Mouse (Mus musculus): ENCODE data around the gene Fam234b. TPM values are rescaled to one million over a fixed set of nuclear protein-coding genes. Genes with fewer than 3 reads are reported as not detected.

Fam234b gene
- polyA plus RNA-seq, 1 experiment: 2.1 TPM

DNA sequence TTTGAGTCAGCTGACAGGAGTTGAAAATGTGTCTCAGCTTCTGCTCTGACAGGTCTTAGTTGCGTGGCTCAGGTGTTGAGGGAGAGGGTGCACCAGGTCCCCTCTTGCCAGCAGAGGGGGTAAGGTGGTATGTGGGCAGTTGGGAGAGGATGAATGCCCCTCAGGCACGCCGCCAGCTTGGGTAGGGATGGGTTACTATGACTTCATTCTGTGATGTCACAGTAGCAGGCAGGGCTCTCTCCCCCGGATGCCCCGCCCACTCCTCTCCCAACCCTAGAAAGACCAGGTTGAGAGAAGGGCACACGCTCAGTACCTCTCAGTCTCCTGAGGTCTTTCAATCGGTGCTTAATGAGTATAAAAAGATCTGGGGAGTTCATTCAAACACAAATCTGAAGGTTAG is 56.4 kb downstream of the Fam234b start, which contains the start of gene Gsg1:
TSS of gene Gsg1 (minus strand) at position 199 of the 400 bp plus-strand sequence.
- Histone ChIP-seq H3K4me1 (ENCODE audit: control insufficient read depth, insufficient read depth, insufficient read length, low read length) (peaks cover 17% of the 10 kb centered on the region), H3K27ac (replicated peaks; ENCODE audit: low read depth, low read length) (no peak within 1 kb of the TSS; the same call in 1 of the 2 replicates), H3K4me3 (ENCODE audit: insufficient read depth, low read depth, low read length) (no peak within 1 kb of the TSS)

DNA sequence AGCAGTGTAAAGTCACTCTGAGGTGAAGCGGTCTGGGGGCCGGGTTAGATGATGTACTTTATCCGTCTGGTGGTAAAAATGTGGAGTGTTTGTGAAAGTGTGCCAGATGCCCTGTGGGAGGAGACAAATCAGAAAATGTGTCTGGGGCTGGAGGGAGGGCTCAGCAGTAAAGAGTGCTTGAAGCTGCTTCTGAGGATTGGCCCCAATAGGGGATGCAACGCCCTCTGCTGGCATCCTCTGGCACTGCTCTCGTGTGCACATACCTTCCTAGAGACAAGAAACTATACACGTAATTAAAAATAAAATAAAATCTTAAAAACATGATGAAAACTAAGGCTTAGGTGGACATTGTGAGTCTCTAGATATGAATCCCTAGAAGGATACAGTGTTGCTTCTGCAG is 62.7 kb downstream of the Fam234b start:
- Histone ChIP-seq H3K27ac (replicated peaks; ENCODE audit: low read depth, low read length) (no peak overlapping the region), H3K4me1 (ENCODE audit: control insufficient read depth, insufficient read depth, insufficient read length, low read length) (no peaks in the 10 kb centered on the region), H3K4me3 (ENCODE audit: insufficient read depth, low read depth, low read length) (no peak overlapping the region)

- no peaks in the 10 kb centered on the region for H3K4me1 ChIP-seq (ENCODE audit: control insufficient read depth, insufficient read depth, insufficient read length, low read length)
- H3K27ac ChIP-seq (replicated peaks; ENCODE audit: low read depth, low read length): no peak overlapping the region
- no peak overlapping the region for H3K4me3 ChIP-seq (ENCODE audit: insufficient read depth, low read depth, low read length)
These were observed 63.3 kb downstream of the Fam234b start for GRCm38 (mm10) chr6:135261124-135261523.

DNA sequence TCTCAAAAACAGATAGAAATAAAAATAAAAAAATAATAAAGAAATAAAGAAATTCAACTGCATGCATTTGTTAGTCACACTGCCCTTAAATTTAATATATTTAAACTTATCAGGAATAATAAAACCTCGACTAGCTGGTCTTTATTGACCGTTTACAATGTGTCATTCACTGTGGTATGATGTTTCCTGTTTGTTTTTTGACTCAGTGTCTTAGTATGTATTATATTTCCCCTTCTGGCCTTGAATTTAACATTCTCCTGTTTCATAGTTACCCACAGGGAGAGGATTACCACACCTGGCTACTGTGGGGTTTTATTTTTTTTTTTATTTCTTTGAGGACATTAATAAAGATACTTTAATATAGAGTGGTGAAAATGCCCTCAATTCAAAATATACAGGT is 64.8 kb downstream of the Fam234b start:
- no peak overlapping the region for H3K27ac ChIP-seq (replicated peaks; ENCODE audit: low read depth, low read length)
- no peak overlapping the region for H3K4me3 ChIP-seq (ENCODE audit: insufficient read depth, low read depth, low read length)
- no peaks in the 10 kb centered on the region for H3K4me1 ChIP-seq (ENCODE audit: control insufficient read depth, insufficient read depth, insufficient read length, low read length)

- no peak overlapping the region for H3K27ac ChIP-seq (replicated peaks; ENCODE audit: low read depth, low read length)
- H3K4me1 ChIP-seq (ENCODE audit: control insufficient read depth, insufficient read depth, insufficient read length, low read length): no peaks in the 10 kb centered on the region
- H3K4me3 ChIP-seq (ENCODE audit: insufficient read depth, low read depth, low read length): no peak overlapping the region
These were observed 66.4 kb downstream of the Fam234b start for GRCm38 (mm10) chr6:135264136-135264535.

- H3K4me3 ChIP-seq (ENCODE audit: insufficient read depth, low read depth, low read length): no peak overlapping the region
- no peak overlapping the region for H3K27ac ChIP-seq (replicated peaks; ENCODE audit: low read depth, low read length)
These were observed 68.3 kb downstream of the Fam234b start for GRCm38 (mm10) chr6:135266056-135266455.

DNA sequence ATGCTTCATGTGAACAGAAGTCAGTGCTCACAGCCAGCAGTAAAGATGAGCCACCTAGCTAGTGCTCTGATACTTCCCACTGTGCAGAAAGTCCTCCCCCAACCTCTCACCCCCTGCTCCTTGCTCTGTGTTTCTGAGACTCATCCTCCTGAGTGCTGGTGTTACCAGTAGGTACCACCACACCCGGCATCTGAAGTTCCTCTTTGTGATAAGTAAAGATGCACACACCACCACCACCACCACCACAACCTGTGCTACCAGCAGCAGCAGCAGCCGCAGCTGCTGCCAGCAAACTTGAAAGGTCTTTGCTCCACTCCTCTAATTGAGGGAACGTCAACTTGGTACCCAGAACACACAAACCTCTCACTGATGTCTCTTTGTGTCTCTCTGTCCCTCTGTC is 69.4 kb downstream of the Fam234b start:
- no peaks in the 10 kb centered on the region for H3K4me1 ChIP-seq (ENCODE audit: control insufficient read depth, insufficient read depth, insufficient read length, low read length)
- no peak overlapping the region for H3K27ac ChIP-seq (replicated peaks; ENCODE audit: low read depth, low read length)
- H3K4me3 ChIP-seq (ENCODE audit: insufficient read depth, low read depth, low read length): no peak overlapping the region

More at GRCm38 (mm10) chr6:135266056-135266455, 68.3 kb downstream of the Fam234b start:
- no peaks in the 10 kb centered on the region for H3K4me1 ChIP-seq (ENCODE audit: control insufficient read depth, insufficient read depth, insufficient read length, low read length)

DNA sequence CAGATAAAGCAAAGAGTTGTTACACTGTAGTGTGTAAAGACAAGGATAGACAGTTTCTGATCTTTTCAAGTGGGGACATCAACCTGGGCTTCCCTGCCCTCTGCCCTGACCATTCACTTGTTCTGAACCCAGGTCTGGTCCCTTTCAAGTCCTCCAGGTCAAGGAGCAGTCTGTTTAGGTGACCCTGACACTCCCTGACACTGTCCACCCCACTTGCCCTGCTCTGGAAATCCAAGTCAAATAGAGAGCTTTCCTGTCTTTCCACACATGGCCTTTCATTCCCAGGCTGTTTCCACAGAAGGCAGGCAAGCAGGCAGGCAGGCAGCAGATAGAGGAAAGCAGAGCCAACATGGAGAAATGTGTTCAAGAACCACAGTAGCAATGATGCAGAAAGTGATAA is 70.6 kb downstream of the Fam234b start:
- Histone ChIP-seq H3K4me3 (ENCODE audit: insufficient read depth, low read depth, low read length) (no peak overlapping the region), H3K4me1 (ENCODE audit: control insufficient read depth, insufficient read depth, insufficient read length, low read length) (no peaks in the 10 kb centered on the region; the same call in 1 of the 2 replicates), H3K27ac (replicated peaks; ENCODE audit: low read depth, low read length) (no peak overlapping the region)

DNA sequence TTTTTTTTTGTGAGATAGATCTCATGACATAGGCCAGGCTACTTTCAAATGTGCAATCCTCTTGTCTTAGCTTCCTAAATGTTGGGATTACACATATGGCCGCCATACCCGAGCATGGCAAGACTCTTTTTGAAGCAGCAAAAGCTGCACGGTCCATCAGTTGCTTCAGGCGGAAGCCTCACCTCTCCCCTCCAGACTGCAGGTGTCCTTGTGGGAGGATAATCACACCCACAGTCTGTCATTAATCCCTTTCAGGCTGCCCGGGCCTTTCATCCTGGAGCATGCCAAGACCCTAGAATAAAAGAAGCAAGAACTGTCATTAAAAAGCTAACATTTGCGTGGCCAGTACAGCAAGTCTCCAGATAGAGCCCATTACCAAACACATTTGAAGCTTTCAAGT is 71.8 kb downstream of the Fam234b start:
- H3K27ac ChIP-seq (replicated peaks; ENCODE audit: low read depth, low read length): no peak overlapping the region
- no peak overlapping the region for H3K4me3 ChIP-seq (ENCODE audit: insufficient read depth, low read depth, low read length)
- no peaks in the 10 kb centered on the region; the same call in 1 of the 2 replicates for H3K4me1 ChIP-seq (ENCODE audit: control insufficient read depth, insufficient read depth, insufficient read length, low read length)

GRCm38 (mm10) chr6:135271761-135272160 is 74.0 kb downstream of the Fam234b start:
- Histone ChIP-seq H3K4me3 (ENCODE audit: insufficient read depth, low read depth, low read length) (no peak overlapping the region), H3K27ac (replicated peaks; ENCODE audit: low read depth, low read length) (no peak overlapping the region), H3K4me1 (ENCODE audit: control insufficient read depth, insufficient read depth, insufficient read length, low read length) (no peaks in the 10 kb centered on the region; the same call in 1 of the 2 replicates)

DNA sequence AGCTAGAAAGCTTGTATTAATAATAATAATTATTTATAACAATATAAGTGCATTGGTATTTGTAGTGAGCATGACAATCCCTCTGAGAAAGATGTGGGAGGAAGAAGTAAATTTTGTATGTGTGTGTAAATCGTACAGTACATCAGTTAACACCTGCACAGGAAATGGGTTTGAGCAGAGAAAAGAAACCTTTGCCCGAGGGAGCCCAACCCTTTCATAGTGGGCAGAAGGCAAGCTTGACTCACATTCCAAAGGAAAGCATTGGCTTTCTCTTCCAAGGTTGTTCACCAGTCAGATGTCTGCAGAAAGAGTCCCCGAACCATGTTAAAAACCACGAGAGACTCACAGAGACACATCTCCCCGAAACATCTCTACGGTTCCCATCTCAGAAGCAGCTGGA is 75.3 kb downstream of the Fam234b start:
- Histone ChIP-seq H3K4me3 (ENCODE audit: insufficient read depth, low read depth, low read length) (no peak overlapping the region), H3K27ac (replicated peaks; ENCODE audit: low read depth, low read length) (no peak overlapping the region), H3K4me1 (ENCODE audit: control insufficient read depth, insufficient read depth, insufficient read length, low read length) (no peaks in the 10 kb centered on the region; the same call in 1 of the 2 replicates)

DNA sequence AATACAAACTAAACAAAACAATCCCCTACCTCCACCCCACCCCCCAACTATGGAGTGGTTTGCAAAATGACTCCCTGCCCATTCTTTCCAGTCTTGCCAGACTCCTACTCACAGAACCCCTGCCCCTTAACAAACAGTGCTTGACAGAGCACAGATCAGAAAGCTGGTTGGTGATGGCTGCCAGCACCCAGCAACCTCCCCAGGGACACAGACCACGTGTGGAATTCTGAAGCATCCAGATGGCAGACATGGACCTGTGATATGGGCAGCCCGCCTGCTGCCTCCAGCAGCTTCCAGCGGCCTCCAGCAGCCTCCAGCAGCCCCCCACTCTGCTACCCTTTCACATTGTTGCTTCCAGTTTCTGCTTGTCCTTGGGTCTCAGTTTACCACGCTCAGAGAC is 77.5 kb downstream of the Fam234b start:
- Histone ChIP-seq H3K4me1 (ENCODE audit: control insufficient read depth, insufficient read depth, insufficient read length, low read length) (no peaks in the 10 kb centered on the region; the same call in 1 of the 2 replicates), H3K27ac (replicated peaks; ENCODE audit: low read depth, low read length) (no peak overlapping the region), H3K4me3 (ENCODE audit: insufficient read depth, low read depth, low read length) (no peak overlapping the region)

DNA sequence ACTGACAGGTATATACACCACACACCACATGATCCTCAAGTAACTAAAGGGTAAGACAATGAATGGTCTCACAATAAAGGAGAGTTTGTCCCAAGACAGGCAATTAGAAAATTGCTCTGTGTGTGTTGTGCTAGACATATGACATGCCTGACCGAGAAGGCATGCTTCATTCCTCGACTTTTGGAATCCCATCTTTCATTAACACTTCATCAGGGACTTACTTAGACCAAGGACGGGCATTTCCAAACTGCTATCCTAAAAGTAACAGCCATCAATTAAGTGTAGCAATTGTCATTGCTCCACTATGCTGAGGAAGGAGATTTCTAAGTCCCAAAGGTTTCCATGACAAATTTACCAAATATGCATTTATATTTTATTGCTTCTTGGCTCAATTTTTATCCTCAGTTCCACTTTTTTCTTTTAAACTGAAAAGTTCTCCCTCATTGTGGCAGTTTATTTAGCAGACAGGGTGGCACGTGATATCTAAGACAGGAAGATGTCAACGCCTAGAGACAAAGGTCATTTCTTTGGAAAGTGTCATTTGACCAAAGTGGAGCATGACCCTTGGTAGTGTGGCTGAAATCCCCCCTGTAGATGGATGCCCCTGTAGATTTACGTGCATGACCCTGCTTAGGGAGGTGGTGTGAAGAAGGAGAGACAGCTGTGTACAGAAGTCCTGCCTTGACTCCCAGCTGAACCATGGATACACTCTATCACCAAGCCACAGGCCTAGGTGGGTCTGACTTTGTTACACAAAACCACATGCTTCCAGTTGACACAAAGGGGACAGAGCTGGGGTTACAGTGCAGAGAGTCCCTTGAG is 78.9 kb downstream of the Fam234b start:
- Histone ChIP-seq H3K4me1 (ENCODE audit: control insufficient read depth, insufficient read depth, insufficient read length, low read length) (no peaks in the 10 kb centered on the region; the same call in 1 of the 2 replicates), H3K4me3 (ENCODE audit: insufficient read depth, low read depth, low read length) (no peak overlapping the region), H3K27ac (replicated peaks; ENCODE audit: low read depth, low read length) (no peak overlapping the region)

GRCm38 (mm10) chr6:135278302-135278701 is 80.5 kb downstream of the Fam234b start:
- no peak overlapping the region for H3K27ac ChIP-seq (replicated peaks; ENCODE audit: low read depth, low read length)

GRCm38 (mm10) chr6:135279286-135279685 is 81.5 kb downstream of the Fam234b start:
- Histone ChIP-seq H3K4me3 (ENCODE audit: insufficient read depth, low read depth, low read length) (no peak overlapping the region), H3K27ac (replicated peaks; ENCODE audit: low read depth, low read length) (no peak overlapping the region), H3K4me1 (ENCODE audit: control insufficient read depth, insufficient read depth, insufficient read length, low read length) (no peaks in the 10 kb centered on the region)

More at GRCm38 (mm10) chr6:135278302-135278701, 80.5 kb downstream of the Fam234b start:
- Histone ChIP-seq H3K4me1 (ENCODE audit: control insufficient read depth, insufficient read depth, insufficient read length, low read length) (no peaks in the 10 kb centered on the region; the same call in 1 of the 2 replicates), H3K4me3 (ENCODE audit: insufficient read depth, low read depth, low read length) (no peak overlapping the region)

GRCm38 (mm10) chr6:135279856-135280255 is 82.1 kb downstream of the Fam234b start:
- Histone ChIP-seq H3K27ac (replicated peaks; ENCODE audit: low read depth, low read length) (no peak overlapping the region), H3K4me1 (ENCODE audit: control insufficient read depth, insufficient read depth, insufficient read length, low read length) (no peaks in the 10 kb centered on the region), H3K4me3 (ENCODE audit: insufficient read depth, low read depth, low read length) (no peak overlapping the region)

Measured in brown adipose tissue, adult 24 weeks (tissue).